Mouse (Mus musculus) gastrocnemius, postnatal 10 days (tissue): ENCODE measurements around the gene Pcbd1. TPM values are rescaled to one million over a fixed set of nuclear protein-coding genes. Genes with fewer than 3 reads are reported as not detected.
"Not testable (repeated sequence)": the region's sequence is repeated elsewhere in the genome, so short reads cannot be mapped to it uniquely, and the experiment has no call there.

Experiments used
- DNase-seq: peaks from one replicate; pipeline ENCODE4 v3.0.0; 2021; ENCODE audit warnings: mixed read lengths
- microRNA-seq, 2 experiments: library from miRNA; unstranded; fragments of <30 nt; microRNA quantifications; one replicate each; pipeline ENCODE4 v1.2.0; 2021
- total RNA-seq, 2 experiments: library from RNA; stranded (reverse); gene quantifications; 2 replicates each; pipeline ENCODE4 v1.2.3; 2021

Pcbd1 gene
- total RNA-seq, 2 experiments from 2014 or later, result 3.6 to 4.9 TPM

DNA sequence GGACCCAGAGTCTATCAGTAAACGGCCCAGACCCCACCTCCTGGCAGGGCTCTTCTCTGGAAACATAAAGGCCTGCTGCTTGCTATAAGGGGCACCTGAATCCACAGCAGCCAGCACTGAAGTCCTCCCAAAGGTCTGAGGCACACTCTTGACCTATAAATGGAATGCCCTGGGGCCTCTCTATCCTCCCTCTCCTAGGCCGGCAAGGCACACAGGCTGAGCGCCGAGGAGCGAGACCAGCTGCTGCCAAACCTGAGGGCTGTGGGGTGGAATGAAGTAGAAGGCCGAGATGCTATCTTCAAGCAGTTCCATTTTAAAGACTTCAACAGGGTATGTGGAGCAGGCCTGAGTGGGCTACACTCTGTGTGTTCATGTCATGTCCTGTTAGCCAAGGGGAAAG lies 2.7 kb downstream of the Pcbd1 start:
- no peak for DNase-seq

DNA sequence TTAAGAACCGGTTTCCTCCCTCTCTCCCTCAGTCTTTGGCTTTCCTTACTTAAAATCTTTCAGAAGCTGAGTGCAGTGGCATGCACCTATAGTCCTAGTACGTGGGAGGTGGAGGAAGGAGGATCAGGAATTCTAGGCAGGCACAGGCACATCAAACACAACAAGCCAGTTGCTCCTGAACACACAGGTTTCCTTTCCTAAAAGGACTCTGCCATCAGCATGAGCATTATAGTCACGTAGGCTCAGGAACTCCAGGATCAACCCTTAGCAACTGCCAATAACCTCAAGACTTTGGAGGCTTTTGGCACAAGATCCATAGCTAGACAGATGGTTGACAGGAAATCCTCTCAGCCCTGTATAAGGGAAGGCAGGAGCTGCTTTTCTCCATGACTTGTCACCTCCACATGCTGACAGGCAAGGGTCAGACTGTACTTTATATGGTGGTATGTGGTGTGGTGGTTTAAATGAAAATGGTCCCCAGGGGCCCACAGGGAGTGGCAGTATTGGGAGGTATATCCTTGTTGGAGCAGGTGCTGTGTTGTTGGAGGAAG lies 14.5 kb downstream of the Pcbd1 start:
- no peak for DNase-seq

DNA sequence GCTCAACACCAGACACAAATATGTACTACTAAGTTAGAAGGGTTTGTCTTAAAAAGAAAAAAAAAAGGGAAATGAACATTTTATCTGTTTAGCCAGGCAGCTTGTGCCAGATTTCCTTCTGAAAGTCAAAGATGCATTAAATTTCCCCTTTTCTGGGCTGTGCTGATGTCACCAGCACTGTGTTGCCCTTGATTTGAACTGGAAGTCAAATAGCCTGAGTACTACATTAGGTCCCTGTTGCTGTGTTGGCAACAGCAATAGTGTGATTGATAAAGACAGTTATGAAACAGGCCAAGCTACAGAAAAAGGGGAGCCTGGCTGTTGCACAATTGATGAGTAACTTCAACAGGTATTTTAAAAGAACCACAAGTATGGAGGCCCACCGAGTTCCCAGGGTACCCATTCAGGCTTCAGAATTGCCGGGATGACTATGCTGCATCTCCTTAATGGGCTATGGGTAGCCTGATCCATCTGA lies 25.2 kb downstream of the Pcbd1 start:
- no peak for DNase-seq

DNA sequence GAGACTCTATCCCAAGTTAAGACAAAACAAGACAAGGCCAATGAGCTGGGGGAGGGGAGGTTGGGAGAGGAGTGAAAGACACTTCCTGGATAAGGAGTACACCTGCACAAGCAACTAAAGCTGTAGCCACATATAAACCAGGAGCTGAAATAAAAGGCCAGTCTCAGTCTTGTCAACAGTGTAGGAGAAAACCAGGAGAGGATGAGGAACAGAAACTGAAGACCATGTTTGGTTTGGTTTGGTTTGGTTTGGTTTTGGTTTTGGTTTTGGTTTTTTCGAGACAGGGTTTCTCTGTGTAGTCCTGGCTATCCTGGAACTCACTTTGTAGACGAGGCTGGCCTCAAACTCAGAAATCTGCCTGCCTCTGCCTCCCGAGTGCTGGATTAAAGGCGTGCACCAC lies 32.6 kb downstream of the Pcbd1 start:
- DNase-seq, result not testable (repeated sequence)

DNA sequence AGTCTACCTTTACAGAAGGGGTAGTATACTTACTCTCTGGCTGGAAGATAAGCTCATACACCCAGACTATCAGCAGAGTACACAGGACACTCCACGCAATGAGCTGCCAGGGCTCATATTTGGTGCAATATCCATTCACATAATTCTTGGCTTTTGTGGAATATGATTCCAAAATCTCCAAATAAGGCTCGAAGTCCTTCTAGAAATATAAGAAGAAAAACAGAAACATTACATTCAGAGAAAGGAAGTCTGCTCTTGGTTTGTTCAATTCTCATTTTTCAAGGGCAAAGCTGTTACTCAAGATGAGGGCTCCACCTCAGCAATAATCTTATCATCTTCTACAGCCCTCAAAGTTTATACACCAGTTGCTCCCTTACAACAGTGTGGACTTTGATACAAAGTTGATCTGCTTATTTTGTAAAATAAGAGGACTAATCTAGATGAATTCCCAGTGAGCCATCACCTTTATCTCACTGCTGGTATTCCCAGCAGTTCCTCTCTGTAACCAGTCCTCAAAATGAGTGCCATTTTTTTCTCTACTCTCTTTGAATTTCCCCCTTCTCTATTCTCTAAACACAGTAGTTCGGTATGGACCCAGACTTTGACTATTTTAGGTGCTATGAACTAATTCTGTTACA lies 34.3 kb downstream of the Pcbd1 start:
- DNase-seq, result no peak

DNA sequence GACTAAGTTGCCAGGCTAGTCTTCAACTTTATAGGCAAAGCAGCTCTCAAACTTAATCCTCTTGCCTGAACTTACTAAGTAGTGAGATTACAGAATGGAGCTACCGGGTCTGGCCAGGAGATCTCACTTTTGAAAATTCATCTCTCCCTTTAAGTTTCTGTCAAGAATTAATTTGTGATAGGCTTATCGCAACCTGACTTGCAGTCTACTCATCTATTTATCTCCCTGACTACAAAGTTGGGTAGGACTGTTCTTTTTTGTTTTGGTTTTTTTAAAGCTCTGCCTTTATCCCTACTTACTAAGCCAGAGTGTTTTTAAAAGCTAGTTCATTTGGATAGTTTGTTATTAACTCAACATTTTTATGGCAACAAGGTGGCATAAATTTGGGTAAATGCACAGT lies 35.3 kb downstream of the Pcbd1 start:
- DNase-seq, result no peak

DNA sequence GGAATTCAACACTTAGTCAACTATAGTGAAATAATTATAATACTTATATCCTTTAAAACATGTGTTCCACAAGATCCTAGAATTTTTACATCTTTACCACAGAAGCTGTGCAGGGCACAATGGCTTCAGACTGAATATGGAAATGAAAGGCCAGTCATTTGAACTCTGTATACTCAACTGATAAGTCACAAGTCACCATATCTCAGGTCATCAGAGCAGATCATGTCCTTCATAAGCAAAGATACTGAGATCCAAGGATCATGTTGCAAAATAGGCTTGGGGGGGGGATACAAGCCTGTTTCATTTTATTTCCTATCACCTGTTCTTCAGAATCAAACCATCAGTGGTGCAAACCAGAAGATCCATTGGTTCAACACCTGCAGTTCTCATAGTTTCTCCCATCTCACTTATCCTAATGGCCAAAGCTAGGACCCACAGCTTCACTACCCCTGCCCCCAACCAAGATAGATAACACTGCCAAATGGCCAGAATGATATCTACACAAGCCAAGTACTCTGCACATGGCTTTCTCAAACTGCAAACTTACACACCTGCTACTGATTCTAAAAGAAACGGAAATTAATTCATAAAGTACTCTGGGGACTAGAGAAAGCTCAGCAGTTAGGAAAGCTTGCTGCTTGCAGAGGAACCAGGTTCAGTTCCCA lies 39.7 kb downstream of the Pcbd1 start:
- DNase-seq, result no peak

DNA sequence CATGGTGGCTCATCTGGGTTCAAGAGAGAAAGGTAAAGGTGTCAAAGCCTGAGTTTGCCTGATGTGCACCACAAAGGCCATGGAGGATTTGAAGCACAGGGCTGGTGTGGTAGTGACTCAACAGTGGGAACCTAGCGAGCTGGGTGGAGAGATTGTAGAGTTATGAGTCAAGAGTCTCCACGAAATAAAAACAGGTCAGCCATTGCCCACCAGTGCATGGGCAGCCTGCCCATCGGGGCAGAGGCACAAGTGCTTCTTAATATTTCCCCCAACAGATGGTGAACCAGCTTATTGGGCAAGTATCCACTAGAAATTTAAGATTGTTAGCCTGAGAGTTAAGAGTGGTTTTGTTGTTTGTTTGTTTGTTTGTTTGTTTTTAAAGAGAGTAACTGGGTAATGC lies 41.8 kb downstream of the Pcbd1 start:
- no peak for DNase-seq

DNA sequence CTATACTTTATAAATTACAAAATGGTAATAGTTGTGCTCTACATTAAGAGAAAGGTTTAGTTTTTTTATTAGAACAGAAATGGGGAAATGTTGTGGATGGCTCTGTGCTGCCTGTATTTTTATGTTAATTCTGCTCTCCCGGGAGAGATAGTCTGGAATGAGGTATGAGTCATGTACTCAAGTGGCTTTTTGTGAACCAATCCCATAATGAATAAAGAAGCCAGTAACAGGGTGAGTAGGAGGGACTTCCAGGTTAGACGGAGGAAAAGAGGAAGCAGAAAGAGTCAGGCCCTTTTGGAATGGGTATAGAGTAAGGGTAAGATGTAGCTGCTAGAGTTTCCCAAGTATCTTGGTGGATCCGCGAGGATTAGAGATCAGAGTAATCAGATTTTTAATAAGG lies 44.9 kb downstream of the Pcbd1 start:
- DNase-seq, result no peak

DNA sequence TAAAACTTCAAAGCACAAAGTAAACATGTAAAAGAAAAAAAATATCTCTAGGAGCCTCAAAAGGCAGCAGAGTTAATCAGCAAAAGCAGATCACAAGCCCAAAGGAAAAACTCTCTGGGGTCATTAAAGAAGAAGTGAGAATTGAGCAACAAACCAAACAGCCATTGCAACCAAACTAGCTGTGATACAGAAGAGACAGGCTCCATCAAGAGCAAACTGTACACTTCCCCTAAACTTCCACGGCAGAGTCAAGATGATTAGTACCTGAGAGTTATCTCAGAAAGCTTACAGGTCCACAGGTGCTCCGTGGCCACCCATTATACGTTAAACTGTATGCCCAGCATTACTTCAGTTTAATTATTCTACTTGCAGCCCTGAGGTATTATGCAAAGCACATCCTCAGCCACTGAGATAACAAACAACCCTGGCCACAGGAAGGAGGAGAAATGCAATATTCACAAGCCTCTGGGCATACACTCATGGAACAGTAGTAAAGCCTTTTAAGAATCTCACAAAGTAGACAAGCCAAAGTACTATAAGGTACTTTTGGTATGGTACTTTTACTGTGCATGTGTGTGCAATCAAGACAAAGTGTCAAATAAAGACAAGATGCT lies 46.2 kb downstream of the Pcbd1 start:
- DNase-seq, result no peak

DNA sequence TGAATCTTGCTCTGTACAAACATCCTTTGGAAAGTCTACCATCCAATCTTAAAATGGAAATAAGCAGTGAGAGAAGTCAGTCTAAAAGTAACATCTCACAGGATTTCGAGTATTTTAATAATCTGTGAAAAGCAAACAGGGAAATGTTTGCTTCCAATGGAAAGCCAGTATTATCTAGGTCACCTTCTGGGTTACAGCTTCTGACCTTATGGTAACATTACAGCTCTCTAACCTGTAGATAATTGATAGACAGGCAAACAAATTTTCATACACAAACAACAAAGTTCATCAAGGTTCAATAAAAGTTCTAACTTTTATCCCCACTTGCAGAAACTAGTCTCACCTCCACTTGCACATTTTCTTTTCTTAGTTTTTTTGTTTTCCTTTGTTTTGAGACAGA lies 48.4 kb downstream of the Pcbd1 start:
- no peak for DNase-seq

DNA sequence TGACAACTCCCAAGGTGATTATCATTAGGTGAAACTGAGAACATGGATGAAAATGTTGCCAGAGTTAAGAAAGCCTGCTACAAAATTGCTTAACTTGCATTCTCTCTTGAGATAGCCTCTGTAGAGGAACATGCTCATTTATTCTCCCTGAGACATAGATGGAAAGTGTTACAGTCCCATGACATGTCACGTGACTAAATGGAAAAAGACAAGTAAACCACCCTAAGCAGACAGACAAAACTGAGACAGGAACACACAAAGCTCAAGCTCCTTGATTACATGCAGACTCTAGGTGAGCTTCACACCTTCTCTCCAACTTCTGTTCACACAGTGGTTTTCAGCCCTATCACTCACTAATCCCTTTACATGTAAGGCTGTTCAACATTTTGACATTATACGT lies 54.2 kb downstream of the Pcbd1 start:
- DNase-seq, result no peak

Small RNAs within 50 kb of the gene (microRNA-seq; reads per million reads assigned to microRNA genes)
- 0 reads per million in 2 experiments for gene Gm44308

Other genes starting within 250 kb of the Pcbd1 start
- 10 to 100 TPM; 16.6 to 19.5 TPM for gene Sgpl1, start 58.4 kb downstream of the Pcbd1 start, total RNA-seq
- gene Tbata, start 82.6 kb downstream of the Pcbd1 start, total RNA-seq, result not detected
- gene Adamts14, start 184.1 kb downstream of the Pcbd1 start, total RNA-seq, result 1 to 10 TPM; 4.7 to 8.0 TPM
- gene Prf1, start 208.5 kb downstream of the Pcbd1 start, total RNA-seq, result not detected